Mouse (Mus musculus): ENCODE data around the gene Gm10377.
"Not testable (repeated sequence)": the region's sequence is repeated elsewhere in the genome, so short reads cannot be mapped to it uniquely, and the experiment has no call there.

Gm10377 gene

GRCm38 (mm10) chr14:42797887-42798286 is at the start of gene Gm10377:
Gm10377 (minus strand) TSS chr14:42797987.
- not testable (repeated sequence) for DNase-seq (ENCODE audit: low read depth)

GRCm38 (mm10) chr14:42768721-42769120 is 29.1 kb downstream of the Gm10377 start, which contains the start of gene Gm3015:
Gm3015 (minus strand) TSS chr14:42768821.
- DNase-seq (ENCODE audit: low read depth), result not testable (repeated sequence)
